Mouse (Mus musculus) forebrain, embryonic 13.5 days (tissue): ENCODE results near the gene Hbq1b. TPM values are rescaled to one million over a fixed set of nuclear protein-coding genes. Genes with fewer than 3 reads are reported as not detected.

Experiments
- polyA plus RNA-seq: library from polyadenylated mRNA; unstranded; fragments of >200 nt; fragmentation: Nextera tagmentation; extraction: Ambion mirVana; gene quantifications from 2 replicates; pipeline ENCODE4 v1.2.1, GENCODE M21; 2015

The Hbq1b gene
- polyA plus RNA-seq, 1 experiment from 2014 or later = 1.7 TPM

Other genes with a start within 250 kb of the Hbq1b start
- gene Il9r, start 86.7 kb upstream of the Hbq1b start, polyA plus RNA-seq = not detected in 2 replicates
- gene Snrnp25, start 81.5 kb upstream of the Hbq1b start, polyA plus RNA-seq = 61.3 and 64.9 TPM in 2 replicates
- 9.7 and 12.3 TPM in 2 replicates for gene Rhbdf1, start 64.7 kb upstream of the Hbq1b start, polyA plus RNA-seq
- gene Mpg, start 60.5 kb upstream of the Hbq1b start, polyA plus RNA-seq = 24.9 and 30.6 TPM in 2 replicates
- 48.3 and 54.2 TPM in 2 replicates for gene Nprl3, start 19.3 kb upstream of the Hbq1b start, polyA plus RNA-seq
- gene Hba-x, start 10.6 kb upstream of the Hbq1b start, polyA plus RNA-seq = 316 and 451 TPM in 2 replicates
- gene Hba-a1, start 3.5 kb upstream of the Hbq1b start, polyA plus RNA-seq = 2,413 and 2,442 TPM in 2 replicates
- 5,794 and 5,805 TPM in 2 replicates for gene Hba-a2, start 9.5 kb downstream of the Hbq1b start, polyA plus RNA-seq
- gene Hbq1a, start 13.1 kb downstream of the Hbq1b start, polyA plus RNA-seq = 0.65 and 0.86 TPM in 2 replicates
- gene Sh3pxd2b, start 60.9 kb downstream of the Hbq1b start, polyA plus RNA-seq = 15.7 and 18.6 TPM in 2 replicates
- 59.4 and 60.4 TPM in 2 replicates for gene Ubtd2, start 168.4 kb downstream of the Hbq1b start, polyA plus RNA-seq
- gene Efcab9, start 245.1 kb downstream of the Hbq1b start, polyA plus RNA-seq = 0.27 and 0.33 TPM in 2 replicates
- 1.3 TPM in 2 replicates for gene Stk10, start 246.3 kb downstream of the Hbq1b start, polyA plus RNA-seq